10 mouse cellular contexts compared by ENCODE assay signal in genomic region chr10:34208031-34208430, GRCm38 (mm10). TPM values are rescaled to one million over a fixed set of nuclear protein-coding genes. Genes with fewer than 3 reads are reported as not detected.
DNase-seq lines count a peak whose midpoint lies in the region; ATAC-seq and TF ChIP-seq lines count a peak whose summit lies in the region.
"Had no signal": no experiment of that assay in that cellular context is flagged by ENCODE, and none has a peak within 500 bp of the region (broad histone marks: within the 10 kb centered on the region; RNA-seq: fewer than 3 reads in every experiment).

No protein-coding gene starts in this region.

- H3K4me2 ChIP-seq in kidney, embryonic 14.5 days (replicated peaks; ENCODE audit: low read depth, low read length): peak overlapping the region; percentile 60
- H3K4me2 ChIP-seq in embryonic facial prominence, embryonic 12.5 days (replicated peaks): peak overlapping the region; percentile 57
- H3K4me2 ChIP-seq in intestine, embryonic 16.5 days (ENCODE audit: low read depth, low read length): peak overlapping the region; percentile 78
- H3K4me2 ChIP-seq in myocyte (ENCODE audit: low read depth): peak overlapping the region; percentile 72

- no peak for DNase-seq in kidney, postnatal 10 days
- DNase-seq in thymus, postnatal 4 days: no peak
- DNase-seq in c-Kit-positive CD71-positive TER-119-positive erythroid progenitor cells, embryonic 14.5 days (ENCODE audit: low spot score): no peak
- DNase-seq in frontal cortex, postnatal 36 days (ENCODE audit: low spot score in 2 of 2): no peak
- DNase-seq: gastrocnemius, postnatal 25 days had no signal

- H3K4me1 ChIP-seq in kidney, embryonic 14.5 days (ENCODE audit: control insufficient read depth, insufficient read depth, low read length): 0 out of 2 replicates have a peak, but pooled peaks cover 2% of the 10 kb centered on the region
- peaks cover 14% of the 10 kb centered on the region; the same call in 1 of the 2 replicates for H3K4me1 ChIP-seq in embryonic facial prominence, embryonic 12.5 days
- no peaks in the 10 kb centered on the region for H3K4me1 ChIP-seq in intestine, embryonic 16.5 days (ENCODE audit: control insufficient read depth, insufficient read depth, low read length)

- WGBS in kidney, embryonic 14.5 days: 6% methylated on average over 13 of the region's 13 CpGs
- 4% methylated on average over 13 of the region's 13 CpGs for WGBS in embryonic facial prominence, embryonic 12.5 days
- 16% methylated on average over 13 of the region's 13 CpGs for WGBS in intestine, embryonic 16.5 days

- H3K79me2 ChIP-seq in myocyte (ENCODE audit: control insufficient read depth, insufficient read depth): peaks cover 30% of the 10 kb centered on the region

- no peaks in the 10 kb centered on the region for H3K9me3 ChIP-seq in kidney, embryonic 14.5 days (ENCODE audit: control insufficient read depth, low read length)
- no peaks in the 10 kb centered on the region for H3K9me3 ChIP-seq in embryonic facial prominence, embryonic 12.5 days
- no peaks in the 10 kb centered on the region for H3K9me3 ChIP-seq in intestine, embryonic 16.5 days (ENCODE audit: control insufficient read depth, low read length)

- ATAC-seq in kidney, embryonic 14.5 days (ENCODE audit: low FRiP score, low TSS enrichment): no peak; the same call in 1 of the 2 replicates
- no peak for ATAC-seq in embryonic facial prominence, embryonic 12.5 days (ENCODE audit: insufficient number of reproducible peaks, insufficient read depth, low FRiP score, low TSS enrichment)
- ATAC-seq in intestine, embryonic 16.5 days: no peak

- H3K9ac ChIP-seq in kidney, embryonic 14.5 days (ENCODE audit: low read depth, low read length): peak overlapping the region; percentile 75
- H3K9ac ChIP-seq in embryonic facial prominence, embryonic 12.5 days: peak overlapping the region; percentile 90
- H3K9ac ChIP-seq in intestine, embryonic 16.5 days (ENCODE audit: low read depth, low read length): no peak overlapping the region

- no peaks in the 10 kb centered on the region for H3K27me3 ChIP-seq in kidney, embryonic 14.5 days (ENCODE audit: control insufficient read depth, insufficient read depth, low read length)
- no peaks in the 10 kb centered on the region for H3K27me3 ChIP-seq in embryonic facial prominence, embryonic 12.5 days
- H3K27me3 ChIP-seq in intestine, embryonic 16.5 days (replicated peaks; ENCODE audit: control insufficient read depth, insufficient read depth, low read length): no peaks in the 10 kb centered on the region
- H3K27me3 ChIP-seq in myocyte (ENCODE audit: control insufficient read depth, insufficient read depth, insufficient read length): no peaks in the 10 kb centered on the region
- H3K27me3 ChIP-seq: Patski had no signal

- peak overlapping the region; percentile 60 for H3K4me3 ChIP-seq in kidney, embryonic 14.5 days (ENCODE audit: low read length)
- H3K4me3 ChIP-seq in embryonic facial prominence, embryonic 12.5 days: peak overlapping the region; percentile 68
- peak overlapping the region; percentile 86 for H3K4me3 ChIP-seq in intestine, embryonic 16.5 days (ENCODE audit: low read length)
- H3K4me3 ChIP-seq in myocyte: peak overlapping the region; percentile 77

- H3K36me3 ChIP-seq in kidney, embryonic 14.5 days (ENCODE audit: control insufficient read depth, insufficient read depth, low read length): no peaks in the 10 kb centered on the region
- H3K36me3 ChIP-seq in embryonic facial prominence, embryonic 12.5 days: no peaks in the 10 kb centered on the region
- H3K36me3 ChIP-seq in intestine, embryonic 16.5 days (ENCODE audit: control insufficient read depth, insufficient read depth, low read length): no peaks in the 10 kb centered on the region
- H3K36me3 ChIP-seq in myocyte (ENCODE audit: control insufficient read depth, insufficient read depth): no peaks in the 10 kb centered on the region

- peak overlapping the region; percentile 70 for H3K27ac ChIP-seq in kidney, embryonic 14.5 days (ENCODE audit: low read depth, low read length)
- H3K27ac ChIP-seq in embryonic facial prominence, embryonic 12.5 days: peak overlapping the region; percentile 97
- peak overlapping the region; percentile 90; the same call in 1 of the 2 replicates for H3K27ac ChIP-seq in intestine, embryonic 16.5 days (ENCODE audit: low read length)

- H3ac ChIP-seq in myocyte (ENCODE audit: control insufficient read depth, insufficient read length): no peak overlapping the region

- TF ChIP-seq POLR2A in myocyte (IDR thresholded peaks at IDR 0.05; ENCODE audit: insufficient read length, low read depth): no peak

TF ChIP-seq in myocyte, 11 proteins besides CTCF, POLR2A, EP300 and RAD21:
- no peak for TF ChIP-seq REST (IDR thresholded peaks at IDR 0.05; ENCODE audit: insufficient read depth, insufficient read length)
- TF ChIP-seq TCF12 (IDR thresholded peaks at IDR 0.05; ENCODE audit: insufficient read depth, poor library complexity, severe bottlenecking): no peak
- no peak for TF ChIP-seq MYOG (IDR thresholded peaks at IDR 0.05; ENCODE audit: control insufficient read depth in 1 of 3, insufficient read depth in 1 of 3, insufficient read length in 2 of 3, low read depth in 2 of 3)
- TF ChIP-seq MYOD1 (IDR thresholded peaks at IDR 0.05; ENCODE audit: control insufficient read depth in 1 of 3, insufficient read length in 2 of 3, low read depth in 2 of 3): no peak
- no peak for TF ChIP-seq TCF3 (IDR thresholded peaks at IDR 0.05; ENCODE audit: insufficient read length, low read depth)
- TF ChIP-seq CEBPB (IDR thresholded peaks at IDR 0.05; ENCODE audit: insufficient read depth, poor library complexity, severe bottlenecking): no peak
- no peak for TF ChIP-seq E2F4 (IDR thresholded peaks at IDR 0.05; ENCODE audit: insufficient read depth)
- TF ChIP-seq POLR2AphosphoS2 (IDR thresholded peaks at IDR 0.05; ENCODE audit: insufficient read length, low read depth): no peak
- no peak for TF ChIP-seq SRF (IDR thresholded peaks at IDR 0.05; ENCODE audit: control insufficient read depth, insufficient read length, low read depth)
- no peak for TF ChIP-seq MAX (IDR thresholded peaks at IDR 0.05; ENCODE audit: low read depth)
- no peak for TF ChIP-seq USF1 (IDR thresholded peaks at IDR 0.05; ENCODE audit: low read depth)

RNA-seq across cellular contexts. Expression of gene Dse, which starts 0.5 kb away (rescaled TPM):
- polyA plus RNA-seq in kidney, embryonic 14.5 days (2014; fragmentation: Nextera tagmentation; extraction: Ambion mirVana): 12.8 and 24.1 TPM in 2 replicates
- polyA plus RNA-seq in embryonic facial prominence, embryonic 12.5 days (2016; fragmentation: Nextera tagmentation; extraction: Ambion mirVana): 47.5 and 49.3 TPM in 2 replicates
- 13.6 and 14.8 TPM in 2 replicates for polyA plus RNA-seq in intestine, embryonic 16.5 days (2015; fragmentation: Nextera tagmentation; extraction: Ambion mirVana)
- 7.6 TPM for polyA plus RNA-seq in myocyte (2012; fragmentation: generic; extraction: Trizol)
